Mouse (Mus musculus) bone marrow macrophage, adult 2 months (primary cell): ENCODE data around the gene Gsap.

ENCODE experiments used
- CTCF ChIP-seq: IDR thresholded peaks from 2 replicates; pipeline ENCODE4 v1.5.1; 2012; ENCODE audit warnings: low read depth, mild to moderate bottlenecking, low read length, moderate library complexity
- POLR2A ChIP-seq: IDR thresholded peaks from 2 replicates; pipeline ENCODE4 v1.6.1; 2012; ENCODE audit warnings: mild to moderate bottlenecking, low read depth, low read length, borderline replicate concordance

DNA sequence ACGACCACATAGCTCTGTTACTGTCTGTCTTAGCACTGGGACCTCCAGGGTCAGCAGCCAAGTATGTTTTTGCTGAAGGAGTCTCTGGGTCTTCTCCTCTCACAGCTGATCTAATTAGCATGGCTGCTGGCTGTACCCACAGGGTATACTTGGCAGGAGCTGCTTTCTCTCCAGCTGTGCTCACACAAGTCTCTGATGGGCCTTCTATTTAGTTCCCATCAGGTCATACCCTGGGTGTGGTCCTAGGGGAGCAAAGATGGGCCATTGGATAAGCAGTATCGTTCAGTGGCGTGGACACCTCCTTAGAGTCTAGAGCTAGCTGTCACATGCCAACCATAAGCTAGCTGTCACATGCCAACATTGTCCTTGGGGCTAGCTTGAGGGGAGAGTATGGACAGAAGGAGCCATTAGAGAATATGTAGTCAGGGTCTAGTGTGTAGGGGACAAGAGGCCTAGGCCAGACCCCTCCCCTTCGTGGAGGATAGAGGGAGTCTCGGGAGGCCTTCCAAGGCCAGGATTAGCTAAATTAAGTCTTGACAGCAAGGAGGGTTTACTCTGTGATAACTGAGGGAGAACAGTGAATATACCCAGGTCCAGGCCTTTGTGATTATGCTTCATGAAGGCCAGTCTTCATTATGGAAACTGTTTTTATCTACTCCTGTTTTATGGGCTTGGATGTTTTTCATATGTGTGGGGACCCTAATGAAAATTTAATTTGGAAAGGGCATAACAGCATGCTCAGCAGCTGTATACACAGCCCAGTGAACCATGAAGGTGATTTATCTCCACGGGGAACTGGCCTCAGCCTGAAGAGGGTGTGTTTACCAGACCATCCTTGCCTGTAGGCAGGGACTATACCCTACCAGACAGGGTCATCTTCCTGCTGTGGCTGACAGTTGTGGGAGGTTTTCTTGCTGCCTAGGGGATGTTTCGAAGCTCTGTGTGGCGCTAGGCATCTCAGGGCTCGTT is 85.6 kb downstream of the Gsap start:
- TF ChIP-seq CTCF, result no peak
- no peak for TF ChIP-seq POLR2A
